Mouse (Mus musculus) left cerebral cortex, adult 8-10 months (tissue): ENCODE data around the gene Olfr691. TPM values are rescaled to one million over a fixed set of nuclear protein-coding genes. Genes with fewer than 3 reads are reported as not detected.
"Not testable (repeated sequence)": the region's sequence is repeated elsewhere in the genome, so short reads cannot be mapped to it uniquely, and the experiment has no call there.

Experiments used
- DNase-seq, 2 experiments: peaks; one replicate each; pipeline ENCODE4 v3.0.0; 2022; ENCODE audit warnings: low spot score in 2 of 2
- total RNA-seq, 4 experiments: library from RNA; stranded (reverse); gene quantifications; 2 replicates each; pipeline ENCODE4 v1.2.4; 2022

Olfr691 gene
- total RNA-seq, result 1 to 10 TPM in 2 of 4 experiments, under 1 TPM in 2; 0.63 to 1.3 (median 0.86) TPM

GRCm38 (mm10) chr7:105342170-105342569 is at the start of gene Olfr691:
Gene Olfr691, minus strand, starts transcription at chr7:105342270.
- no peak for DNase-seq

GRCm38 (mm10) chr7:105390236-105390635 is 48.2 kb upstream of the Olfr691 start:
- DNase-seq, result no peak

GRCm38 (mm10) chr7:105387696-105388095 is 45.6 kb upstream of the Olfr691 start:
- DNase-seq, result no peak

DNA sequence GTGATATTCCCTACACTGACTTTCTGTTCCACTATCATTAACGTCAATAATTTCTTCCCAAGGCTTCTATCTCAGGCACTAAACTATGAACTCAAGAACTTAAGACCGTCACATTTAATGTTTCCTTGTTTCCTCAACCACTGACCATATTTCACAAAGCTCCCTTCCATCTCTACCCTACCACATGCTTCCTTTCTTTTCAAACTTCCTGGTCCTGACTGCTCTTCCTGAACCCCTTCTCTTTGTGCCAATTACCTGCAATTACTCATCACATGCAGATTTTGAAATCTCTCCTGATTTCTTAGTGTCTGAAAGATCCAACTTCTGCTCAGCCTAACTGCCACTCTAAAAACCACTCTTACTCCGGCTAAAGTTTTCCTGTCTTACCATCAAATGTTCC is 38.3 kb upstream of the Olfr691 start:
- DNase-seq, result no peak

GRCm38 (mm10) chr7:105374866-105375265 is 32.8 kb upstream of the Olfr691 start, which contains the start of gene Gm5901:
Gene Gm5901, plus strand, starts transcription at chr7:105375038.
- DNase-seq, result no peak

- no peak for DNase-seq
Observed at GRCm38 (mm10) chr7:105373976-105374375, 31.9 kb upstream of the Olfr691 start.

DNA sequence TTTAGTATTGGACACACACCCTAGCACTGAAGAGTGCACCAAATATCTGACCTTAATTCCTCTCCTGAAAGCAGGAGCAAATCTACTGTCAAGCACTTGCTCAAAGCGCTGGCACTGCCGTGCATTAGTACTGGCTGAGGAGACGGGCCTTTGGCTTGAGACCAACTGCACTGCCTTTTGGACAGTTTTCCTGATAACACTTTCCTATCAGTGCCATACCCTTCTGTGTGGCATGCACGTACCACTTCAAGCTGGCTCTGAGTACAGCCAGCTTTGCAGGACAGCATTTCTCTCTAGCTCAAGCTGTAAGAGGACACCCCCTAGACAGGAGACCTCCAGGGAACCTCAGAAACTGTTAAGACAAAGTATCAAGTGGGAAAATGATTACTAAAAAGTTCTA is 31.4 kb upstream of the Olfr691 start:
- no peak for DNase-seq

DNA sequence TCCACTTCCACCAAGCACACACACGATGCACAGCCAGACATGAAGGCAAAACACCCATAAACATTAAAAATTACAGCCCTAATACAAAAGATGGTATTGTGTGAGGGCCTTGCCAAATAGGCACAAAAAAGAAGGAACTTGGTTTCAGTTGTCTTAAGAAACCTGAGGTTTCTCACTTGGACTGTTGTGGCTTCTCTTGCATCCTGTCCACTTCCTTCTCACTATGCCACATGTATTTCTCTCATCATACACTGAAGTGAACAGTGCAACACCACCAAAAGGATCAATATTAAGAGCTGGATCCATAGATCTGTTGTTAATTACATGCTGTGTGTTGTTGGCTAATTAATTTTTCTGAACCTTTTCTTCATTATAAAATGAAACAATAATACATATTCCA is 30.8 kb upstream of the Olfr691 start:
- DNase-seq, result no peak

GRCm38 (mm10) chr7:105368521-105368920 is 26.5 kb upstream of the Olfr691 start:
- DNase-seq, result no peak

GRCm38 (mm10) chr7:105367930-105368329 is 25.9 kb upstream of the Olfr691 start, which contains the start of gene Olfr692:
Gene Olfr692, plus strand, starts transcription at chr7:105368230.
- no peak for DNase-seq

DNA sequence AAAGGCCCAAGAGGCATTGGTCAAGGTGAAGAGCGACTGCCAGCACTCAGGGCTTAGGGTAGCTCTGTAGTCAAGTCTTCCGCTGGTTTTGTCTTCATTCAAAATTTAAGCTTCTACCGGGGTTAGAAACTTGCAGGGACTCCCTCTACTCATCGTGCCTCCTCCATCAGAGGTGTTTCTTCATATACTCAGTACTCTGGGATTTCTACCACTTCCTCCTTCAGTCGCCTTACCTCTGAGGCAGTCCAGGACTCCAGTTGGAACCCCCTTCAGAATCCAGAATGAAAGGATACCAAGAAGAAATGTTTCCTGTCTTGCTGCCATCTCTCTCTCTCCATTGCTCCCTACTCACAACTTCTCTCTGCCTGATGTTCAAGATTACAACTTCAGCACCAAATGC is 25.2 kb upstream of the Olfr691 start:
- DNase-seq, result no peak

- DNase-seq, result no peak
Observed at GRCm38 (mm10) chr7:105361713-105362112, 19.6 kb upstream of the Olfr691 start.

GRCm38 (mm10) chr7:105356487-105356886 is 14.4 kb upstream of the Olfr691 start:
- not testable (repeated sequence) for DNase-seq

DNA sequence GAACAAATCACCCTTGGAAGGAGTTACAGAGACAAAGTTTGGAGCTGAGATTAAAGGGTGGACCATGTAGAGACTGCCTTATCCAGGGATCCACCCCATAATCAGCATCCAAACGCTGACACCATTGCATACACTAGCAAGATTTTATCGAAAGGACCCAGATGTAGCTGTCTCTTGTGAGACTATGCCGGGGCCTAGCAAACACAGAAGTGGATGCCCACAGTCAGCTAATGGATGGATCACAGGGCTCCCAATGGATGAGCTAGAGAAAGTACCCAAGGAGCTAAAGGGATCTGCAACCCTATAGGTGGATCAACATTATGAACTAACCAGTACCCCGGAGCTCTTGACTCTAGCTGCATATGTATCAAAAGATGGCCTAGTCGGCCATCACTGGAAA is 14.0 kb upstream of the Olfr691 start:
- DNase-seq, result not testable (repeated sequence)

DNA sequence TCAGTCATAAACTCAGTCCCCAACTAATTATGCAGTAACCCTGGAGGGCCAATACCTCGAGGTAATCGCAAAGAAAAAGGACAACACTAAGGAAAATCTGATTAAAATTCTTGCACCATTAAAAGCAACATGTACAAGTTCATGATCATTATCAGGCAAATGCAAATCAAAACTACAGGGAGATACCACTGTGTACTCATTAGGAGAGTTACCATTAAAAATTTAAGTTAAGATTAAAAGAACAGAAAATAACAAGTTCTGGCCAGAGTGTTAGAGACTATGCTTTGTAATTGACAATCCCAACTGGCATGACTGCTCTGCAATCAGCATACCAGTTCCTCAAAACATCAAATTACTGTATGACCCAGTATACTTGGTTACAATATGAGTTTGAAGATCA is 682 bp upstream of the Olfr691 start:
- DNase-seq, result no peak

DNA sequence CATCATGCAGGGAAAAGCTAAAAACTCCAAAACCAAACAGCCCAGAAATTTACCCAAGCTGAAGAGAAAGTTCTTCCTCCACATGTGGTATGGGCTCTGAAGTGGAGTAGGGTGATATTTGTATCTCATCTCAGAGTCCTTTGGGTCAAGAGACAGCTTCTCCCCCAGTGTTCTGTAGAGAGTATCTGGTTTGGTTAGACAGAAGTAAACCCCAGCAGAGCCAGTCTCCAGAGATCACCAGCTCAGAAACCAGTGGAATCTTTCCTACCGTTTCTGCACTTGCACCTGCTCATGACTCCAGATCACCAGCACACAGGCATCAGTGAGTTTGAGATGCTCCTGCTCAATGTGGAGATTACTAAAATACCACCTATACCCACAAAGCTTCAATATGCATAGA is 8.1 kb downstream of the Olfr691 start, which contains the start of gene Olfr690:
TSS of gene Olfr690 (minus strand) at position 101 of the 400 bp plus-strand sequence.
- DNase-seq, result no peak

GRCm38 (mm10) chr7:105325302-105325701 is 16.8 kb downstream of the Olfr691 start:
- no peak for DNase-seq

GRCm38 (mm10) chr7:105310865-105311264 is 31.2 kb downstream of the Olfr691 start, which contains the start of gene Olfr689:
Gene Olfr689, plus strand, starts transcription at chr7:105311165.
- no peak for DNase-seq

DNA sequence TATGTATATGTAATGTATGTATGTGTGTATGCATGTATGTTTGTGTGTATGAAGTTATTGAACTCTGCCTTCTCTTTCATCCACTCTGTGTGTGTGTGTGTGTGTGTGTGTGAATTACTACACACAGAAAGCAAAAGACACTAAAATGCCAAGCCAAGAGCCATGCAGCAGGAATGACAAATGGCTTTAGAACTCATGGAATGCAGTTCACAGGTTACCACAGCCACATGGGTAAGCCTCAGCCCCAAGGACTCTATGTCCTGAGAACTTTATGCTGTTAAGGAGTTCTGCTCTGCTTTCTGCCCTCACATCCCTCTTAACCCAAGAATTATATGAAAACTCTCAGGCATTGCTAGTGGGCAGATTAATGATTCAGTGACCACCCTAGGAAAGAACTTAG is 52.0 kb downstream of the Olfr691 start:
- no peak for DNase-seq

GRCm38 (mm10) chr7:105287795-105288194 is 54.3 kb downstream of the Olfr691 start, which contains the start of gene Olfr688:
Gene Olfr688, plus strand, starts transcription at chr7:105288095.
- no peak for DNase-seq
